8 mouse cellular contexts compared by ENCODE assay signal in the genomic region with DNA sequence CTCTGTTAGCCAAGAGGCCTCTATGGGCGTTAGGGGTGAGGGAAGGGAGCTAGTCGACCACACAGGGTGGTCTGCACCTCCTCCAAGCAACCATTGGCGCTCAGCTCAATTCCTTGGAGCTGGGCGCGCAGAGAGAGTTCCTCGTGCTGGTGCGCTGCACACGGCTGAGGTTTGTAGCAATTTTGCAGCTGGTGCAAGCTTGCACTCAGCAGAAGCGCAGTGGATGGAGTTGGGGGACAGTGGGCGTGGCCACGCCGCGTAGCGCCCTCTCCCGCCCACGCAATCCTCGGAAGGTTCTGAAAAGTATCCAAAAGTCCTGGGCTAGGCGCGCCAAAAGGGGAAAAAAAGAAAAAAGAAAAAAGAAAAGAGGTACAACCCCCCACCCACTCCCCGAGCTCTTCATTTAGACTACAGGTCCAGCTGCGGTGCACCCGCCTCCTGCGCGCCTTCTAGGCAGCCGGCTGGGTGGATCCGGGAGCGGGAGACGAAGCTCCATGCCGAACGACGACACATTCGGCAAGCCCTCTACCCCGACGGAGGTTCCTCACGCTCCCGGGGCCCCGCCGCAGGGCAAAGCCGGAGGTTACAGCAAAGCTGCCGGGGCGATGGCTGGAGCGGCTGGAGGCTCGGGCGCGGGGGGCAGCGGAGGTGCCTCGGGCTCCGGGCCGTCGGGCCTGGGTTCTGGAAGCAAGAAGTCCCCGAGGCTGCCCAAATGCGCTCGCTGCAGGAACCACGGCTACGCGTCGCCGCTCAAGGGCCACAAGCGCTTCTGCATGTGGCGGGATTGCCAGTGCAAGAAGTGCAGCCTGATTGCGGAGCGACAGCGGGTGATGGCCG. TPM values are rescaled to one million over a fixed set of nuclear protein-coding genes. Genes with fewer than 3 reads are reported as not detected.
A peak's percentile ranks its signal among the peaks of the same experiment; 100 is the strongest.
DNase-seq lines count a peak whose midpoint lies in the region; ATAC-seq and TF ChIP-seq lines count a peak whose summit lies in the region.

Gene Dmrt1, plus strand, starts transcription at position 259 of the 837 bp plus-strand sequence.

- H3K9ac ChIP-seq in liver, embryonic 14.5 days (replicated peaks) = no peak within 1 kb of the TSS

- peak within 1 kb of the TSS; percentile 39 for H3K4me3 ChIP-seq in gastrocnemius, adult 2 months
- no peak within 1 kb of the TSS for H3K4me3 ChIP-seq in liver, embryonic 14.5 days (ENCODE audit: insufficient read depth in 1 of 2, low read depth in 2 of 2, low read length in 2 of 2)
- H3K4me3 ChIP-seq in testis, adult 2 months (ENCODE audit: control insufficient read depth, low read depth, low read length) = peak within 1 kb of the TSS; percentile 86

- H3K36me3 ChIP-seq in liver, embryonic 14.5 days (replicated peaks; ENCODE audit: control insufficient read depth, insufficient read depth, low read depth) = no peaks in the 10 kb centered on the region
- no peaks in the 10 kb centered on the region for H3K36me3 ChIP-seq in testis, adult 2 months (ENCODE audit: control insufficient read depth, insufficient read depth, low read length)

- no peak for DNase-seq in gastrocnemius, adult 2 months
- DNase-seq in gastrocnemius, postnatal 36 days = no peak
- DNase-seq in Muller cell, postnatal 12 days (ENCODE audit: inconsistent ontology term) = peak; percentile 16
- no peak for DNase-seq in liver, embryonic 14.5 days (ENCODE audit: low read depth in 3 of 3, low spot score in 3 of 3)
- DNase-seq in spleen, adult 12 weeks (ENCODE audit: low spot score) = no peak
- DNase-seq in c-Kit-positive CD71-positive TER-119-positive erythroid progenitor cells, embryonic 14.5 days (ENCODE audit: low spot score) = no peak

- WGBS in liver, embryonic 14.5 days (ENCODE audit: insufficient replicate concordance) = 1% methylated on average over 60 of the region's 64 CpGs

- intact Hi-C loops in gastrocnemius, adult 2 months (cut with DNase I) = no loop called here
- intact Hi-C loops in gastrocnemius, postnatal 36 days (cut with DNase I) = no loop called here

- no peaks in the 10 kb centered on the region for H3K9me3 ChIP-seq in liver, embryonic 14.5 days (ENCODE audit: control insufficient read depth, low read length)

- no peak for TF ChIP-seq CTCF in gastrocnemius, adult 2 months (IDR thresholded peaks at IDR 0.05)
- no peak for TF ChIP-seq CTCF in liver, embryonic 14.5 days (IDR thresholded peaks at IDR 0.05; ENCODE audit: low read depth)
- no peak for TF ChIP-seq CTCF in testis, adult 2 months (IDR thresholded peaks at IDR 0.05; ENCODE audit: control insufficient read depth, insufficient read depth, insufficient replicate concordance, low read depth, low read length)

- TF ChIP-seq POLR2A in testis, adult 2 months (IDR thresholded peaks at IDR 0.05; ENCODE audit: control insufficient read depth, low read depth, low read length) = peak; percentile 29; the same call in 1 of the 2 replicates

- H3K4me2 ChIP-seq in liver, embryonic 14.5 days (ENCODE audit: low read depth) = peak within 1 kb of the TSS; percentile 18; the same call in 1 of the 2 replicates

- no peak for TF ChIP-seq EP300 in liver, embryonic 14.5 days (IDR thresholded peaks at IDR 0.05; ENCODE audit: low read depth)

- peak; percentile 49 for ATAC-seq in granulocyte monocyte progenitor cell, adult 5-6 weeks (replicated peaks; ENCODE audit: poor library complexity, severe bottlenecking)
- ATAC-seq in liver, embryonic 14.5 days (ENCODE audit: insufficient read depth) = no peak

- no peak within 1 kb of the TSS for H3K27ac ChIP-seq in gastrocnemius, adult 2 months
- no peak within 1 kb of the TSS for H3K27ac ChIP-seq in liver, embryonic 14.5 days
- H3K27ac ChIP-seq in testis, adult 2 months (ENCODE audit: control insufficient read depth, insufficient read depth, low read depth, low read length) = peak within 1 kb of the TSS; percentile 89

- peaks cover 41% of the 10 kb centered on the region for H3K27me3 ChIP-seq in liver, embryonic 14.5 days (ENCODE audit: control insufficient read depth, insufficient read depth, low read length)
- no peaks in the 10 kb centered on the region for H3K27me3 ChIP-seq in testis, adult 2 months (ENCODE audit: control insufficient read depth, insufficient read depth, low read length)

- no peaks in the 10 kb centered on the region for H3K4me1 ChIP-seq in liver, embryonic 14.5 days (replicated peaks; ENCODE audit: control insufficient read depth in 2 of 2, insufficient read depth in 2 of 2, low read length in 1 of 2)
- no peaks in the 10 kb centered on the region; the same call in 1 of the 2 replicates for H3K4me1 ChIP-seq in testis, adult 2 months (ENCODE audit: control insufficient read depth, insufficient read depth, low read length)

RNA-seq across cellular contexts. Expression of gene Dmrt1, which starts in this region (rescaled TPM):
- not detected for total RNA-seq in gastrocnemius, adult 2 months (2021)
- total RNA-seq in gastrocnemius, postnatal 36 days (2021) = not detected
- not detected in 2 replicates for total RNA-seq in granulocyte monocyte progenitor cell, adult 5-6 weeks (2014; fragmentation: Nextera tagmentation)
- not detected in 2 replicates for total RNA-seq in granulocyte monocyte progenitor cell, adult 5-6 weeks (2017)
- polyA plus RNA-seq in liver, embryonic 14.5 days (2012; rRNA removed) = not detected in 2 replicates
- not detected in 2 replicates for polyA plus RNA-seq in liver, embryonic 14.5 days (2014; fragmentation: Nextera tagmentation; extraction: Ambion mirVana)
- 9.0 and 9.7 TPM in 2 replicates for polyA plus RNA-seq in testis, adult 2 months (2012; rRNA removed)

Comparison
In these comparisons a context has a peak if more than half of its experiments do, and no peak if none do; other contexts are left out.
1. Peak in ATAC-seq in granulocyte monocyte progenitor cell, adult 5-6 weeks; RNA of the gene not detected or under 1 TPM.
2. H3K4me3 ChIP-seq: peak in gastrocnemius, adult 2 months (single experiment) and testis, adult 2 months (single experiment); none in liver, embryonic 14.5 days (0 of 2).